Mouse (Mus musculus) limb, embryonic 12.5 days (tissue): Measurements from ENCODE around the gene Gm12887. TPM values are rescaled to one million over a fixed set of nuclear protein-coding genes. Genes with fewer than 3 reads are reported as not detected.

ENCODE experiments used
- ATAC-seq: fragments of 200-750 bp; cut with Nextera tagmentation; 2 replicates; pipeline ENCODE4 v1.8.0; 2017; ENCODE audit warnings: low read depth, moderate TSS enrichment; ENCODE audit not compliant: insufficient number of reproducible peaks, insufficient read depth, low FRiP score, low TSS enrichment
- H3K27ac ChIP-seq: fragments of 300-500 bp; sonication (generic); 2 replicates; pipeline ENCODE4 v1.5.1; 2016; ENCODE audit warnings: mild to moderate bottlenecking, moderate library complexity
- H3K27me3 ChIP-seq: fragments of 300-500 bp; sonication (generic); 2 replicates; pipeline ENCODE4 v1.6.1; 2016; ENCODE audit warnings: mild to moderate bottlenecking, moderate library complexity
- H3K36me3 ChIP-seq: fragments of 300-500 bp; sonication (generic); 2 replicates; pipeline ENCODE4 v1.6.1; 2016; ENCODE audit warnings: mild to moderate bottlenecking, moderate library complexity
- H3K4me1 ChIP-seq: fragments of 300-500 bp; sonication (generic); replicated peaks from 2 replicates; pipeline ENCODE4 v1.6.1; 2016
- H3K4me2 ChIP-seq: fragments of 300-500 bp; sonication (generic); 2 replicates; pipeline ENCODE4 v1.6.1; 2016; ENCODE audit warnings: mild to moderate bottlenecking, moderate library complexity
- H3K4me3 ChIP-seq: fragments of 300-500 bp; sonication (generic); replicated peaks from 2 replicates; pipeline ENCODE4 v1.5.1; 2016; ENCODE audit warnings: mild to moderate bottlenecking
- H3K9ac ChIP-seq: fragments of 300-500 bp; sonication (generic); replicated peaks from 2 replicates; pipeline ENCODE4 v1.6.1; 2016; ENCODE audit warnings: mild to moderate bottlenecking, moderate library complexity
- H3K9me3 ChIP-seq: fragments of 300-500 bp; sonication (generic); 2 replicates; pipeline ENCODE4 v1.6.1; 2016; ENCODE audit warnings: mild to moderate bottlenecking, moderate library complexity
- WGBS: fragments of 180-500 bp; shearing (Covaris S2); methylation state at CpG from one replicate; pipeline ENCODE4 v1.1.7; 2016; 5-methylcytosine and 5-hydroxymethylcytosine counted together
- polyA plus RNA-seq: library from polyadenylated mRNA; unstranded; fragments of >200 nt; fragmentation: Nextera tagmentation; extraction: Ambion mirVana; gene quantifications from 2 replicates; pipeline ENCODE4 v1.2.1, GENCODE M21; 2016

The Gm12887 gene
- polyA plus RNA-seq: not detected in 2 replicates

- Histone ChIP-seq H3K27ac (no peak within 1 kb of the TSS), H3K9ac (no peak within 1 kb of the TSS), H3K36me3 (no peaks in the 10 kb centered on the region), H3K4me3 (no peak within 1 kb of the TSS), H3K9me3 (peaks cover 69% of the 10 kb centered on the region), H3K4me2 (no peak within 1 kb of the TSS), H3K4me1 (no peaks in the 10 kb centered on the region), H3K27me3 (no peaks in the 10 kb centered on the region)
- ATAC-seq: no peak
- 44% methylated on average over 2 of the region's 2 CpGs for WGBS
Measured at GRCm38 (mm10) chr4:121622003-121622402, at the start of gene Gm12887. Gm12887 (minus strand) TSS chr4:121622103.

DNA sequence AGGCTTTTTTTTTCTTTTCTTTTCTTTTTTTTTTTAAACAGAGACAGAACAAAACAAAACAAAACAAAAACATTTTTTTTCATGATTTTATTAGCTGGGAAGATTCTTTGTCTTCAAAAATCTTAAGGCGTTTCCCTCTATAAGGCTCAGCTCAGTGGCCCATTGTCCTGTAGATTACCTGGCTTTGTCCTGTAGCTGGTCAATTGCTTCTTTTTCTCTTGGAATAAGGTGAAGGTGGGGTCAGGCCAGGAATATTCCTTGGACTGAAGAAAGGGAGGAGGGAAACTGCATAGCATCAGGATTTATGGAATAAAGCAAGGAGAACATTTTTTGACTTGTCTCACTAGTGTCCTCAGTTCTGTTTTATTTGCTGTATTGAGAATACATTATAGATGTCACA, 35.1 kb upstream of the Gm12887 start:
- H3K27me3 ChIP-seq: no peaks in the 10 kb centered on the region
- H3K4me1 ChIP-seq: no peaks in the 10 kb centered on the region
- H3K36me3 ChIP-seq: no peaks in the 10 kb centered on the region
- no peak overlapping the region for H3K27ac ChIP-seq
- H3K4me2 ChIP-seq: no peak overlapping the region
- H3K4me3 ChIP-seq: no peak overlapping the region
- no peak for ATAC-seq
- no peak overlapping the region for H3K9ac ChIP-seq
- peaks cover 34% of the 10 kb centered on the region for H3K9me3 ChIP-seq
- 80% methylated on average over 1 of the region's 1 CpGs for WGBS

Other genes with a start within 250 kb of the Gm12887 start
- not detected in 2 replicates for gene Gm12886, start 199.0 kb downstream of the Gm12887 start, polyA plus RNA-seq